Mouse (Mus musculus) midbrain, postnatal 0 days (tissue): Measurements from ENCODE around the gene Agbl4. TPM values are rescaled to one million over a fixed set of nuclear protein-coding genes. Genes with fewer than 3 reads are reported as not detected.

Experiments
- ATAC-seq: fragments of 200-750 bp; cut with Nextera tagmentation; 2 replicates; pipeline ENCODE4 v1.8.0; 2017; ENCODE audit warnings: moderate number of reproducible peaks, mild to moderate bottlenecking, moderate TSS enrichment, moderate library complexity; ENCODE audit not compliant: low FRiP score
- DNase-seq: peaks from one replicate; pipeline ENCODE4 v3.0.0-alpha.2; 2015; ENCODE audit warnings: low spot score
- H3K27ac ChIP-seq: fragments of 300-500 bp; sonication (generic); 2 replicates; pipeline ENCODE4 v1.5.1; 2014; ENCODE audit warnings: low read depth, mild to moderate bottlenecking, low read length, mixed read lengths
- H3K27me3 ChIP-seq: fragments of 300-500 bp; sonication (generic); 2 replicates; pipeline ENCODE4 v1.6.1; 2014; ENCODE audit warnings: low read length, control low read depth, mixed read lengths; ENCODE audit not compliant: insufficient read depth
- H3K36me3 ChIP-seq: fragments of 300-500 bp; sonication (generic); 2 replicates; pipeline ENCODE4 v1.6.1; 2014; ENCODE audit warnings: low read length, control low read depth, mixed read lengths; ENCODE audit not compliant: insufficient read depth
- H3K4me1 ChIP-seq: fragments of 300-500 bp; sonication (generic); 2 replicates; pipeline ENCODE4 v1.6.1; 2014; ENCODE audit warnings: mild to moderate bottlenecking, control low read depth, antibody characterized with exemption, low read length, mixed read lengths; ENCODE audit not compliant: insufficient read depth
- H3K4me2 ChIP-seq: fragments of 300-500 bp; sonication (generic); 2 replicates; pipeline ENCODE4 v1.6.1; 2014; ENCODE audit warnings: low read depth, mild to moderate bottlenecking, low read length, mixed read lengths; ENCODE audit not compliant: poor library complexity, severe bottlenecking
- H3K4me3 ChIP-seq: fragments of 300-500 bp; sonication (generic); 2 replicates; pipeline ENCODE4 v1.5.1; 2014; ENCODE audit warnings: low read depth, mild to moderate bottlenecking, low read length, moderate library complexity
- H3K9ac ChIP-seq: fragments of 300-500 bp; sonication (generic); replicated peaks from 2 replicates; pipeline ENCODE4 v1.6.1; 2014; ENCODE audit warnings: mild to moderate bottlenecking, low read length, moderate library complexity, mixed read lengths; ENCODE audit not compliant: poor library complexity, severe bottlenecking
- H3K9me3 ChIP-seq: fragments of 300-500 bp; sonication (generic); 2 replicates; pipeline ENCODE4 v1.6.1; 2016; ENCODE audit warnings: low read length, control low read depth
- CTCF ChIP-seq: IDR thresholded peaks from 2 replicates; pipeline ENCODE4 v1.5.1; 2016; ENCODE audit warnings: antibody characterized with exemption, mild to moderate bottlenecking
- WGBS: fragments of 180-500 bp; shearing (Covaris S2); extraction: QIAGEN DNeasy Blood & Tissue Kit; methylation state at CpG from one replicate; pipeline ENCODE4 v1.1.7; 2014; 5-methylcytosine and 5-hydroxymethylcytosine counted together
- polyA plus RNA-seq: library from polyadenylated mRNA; unstranded; fragments of >200 nt; fragmentation: Nextera tagmentation; extraction: Ambion mirVana; gene quantifications from 2 replicates; pipeline ENCODE4 v1.2.1, GENCODE M21; 2015
- total RNA-seq: library from RNA; depleted of rRNA; stranded (reverse); fragments of >200 nt; gene quantifications from 2 replicates; pipeline ENCODE4 v1.2.3, GENCODE M21; 2014

Agbl4 gene
- total and polyA plus RNA-seq, 2 experiments from 2014 or later, result 5.0 to 9.2 TPM

DNA sequence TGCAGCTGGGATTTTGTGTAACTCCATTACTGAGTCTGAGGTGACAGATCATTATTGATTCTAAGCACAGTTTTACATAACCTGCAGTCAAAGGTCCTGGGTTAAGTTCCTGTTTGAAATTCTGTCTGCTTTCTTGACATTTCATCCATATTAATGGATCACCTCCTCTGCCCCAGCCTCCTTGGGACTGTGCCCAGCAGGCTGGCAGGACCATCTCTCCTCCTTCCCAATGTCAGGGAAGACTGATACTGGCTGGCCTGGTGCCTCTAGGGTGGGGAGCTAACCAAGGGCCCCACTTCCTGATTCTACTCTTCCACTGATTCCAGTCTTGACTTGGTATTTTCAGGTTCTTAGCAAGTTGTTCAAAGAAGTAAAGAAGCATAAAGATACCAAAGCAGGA, 1276.4 kb downstream of the Agbl4 start:
- Histone ChIP-seq H3K27ac (no peak overlapping the region), H3K9ac (no peak overlapping the region), H3K36me3 (no peaks in the 10 kb centered on the region), H3K4me3 (no peak overlapping the region), H3K27me3 (no peaks in the 10 kb centered on the region), H3K4me2 (no peak overlapping the region), H3K9me3 (no peaks in the 10 kb centered on the region), H3K4me1 (peaks cover 6% of the 10 kb centered on the region)
- no peak for DNase-seq
- no peak for TF ChIP-seq CTCF
- ATAC-seq, result no peak

DNA sequence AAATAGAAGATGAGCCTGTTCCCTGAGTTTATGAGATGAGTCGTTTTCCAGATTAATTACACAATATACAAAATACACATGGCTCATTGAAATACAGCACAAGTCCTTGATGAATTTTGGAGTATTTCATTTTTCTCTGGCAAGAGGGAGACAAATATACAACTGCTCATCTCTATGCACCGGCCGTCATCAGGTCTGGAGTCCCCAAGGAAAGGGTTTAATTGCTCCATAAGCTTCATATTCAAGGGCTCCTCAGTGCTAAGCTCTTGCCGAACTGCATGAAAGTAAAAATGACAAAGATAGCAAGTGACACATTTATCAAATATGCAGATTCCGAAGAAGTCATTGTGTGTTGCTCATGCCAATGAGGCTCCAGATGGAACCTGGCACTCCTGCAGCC, 1284.5 kb downstream of the Agbl4 start:
- peak; percentile 30 for DNase-seq
- Histone ChIP-seq H3K9me3 (no peaks in the 10 kb centered on the region), H3K27ac (no peak overlapping the region), H3K27me3 (no peaks in the 10 kb centered on the region), H3K4me3 (no peak overlapping the region), H3K9ac (no peak overlapping the region), H3K4me2 (no peak overlapping the region), H3K4me1 (no peaks in the 10 kb centered on the region), H3K36me3 (no peaks in the 10 kb centered on the region)
- no peak for TF ChIP-seq CTCF
- WGBS, result 70% methylated on average over 5 of the region's 5 CpGs
- no peak for ATAC-seq

DNA sequence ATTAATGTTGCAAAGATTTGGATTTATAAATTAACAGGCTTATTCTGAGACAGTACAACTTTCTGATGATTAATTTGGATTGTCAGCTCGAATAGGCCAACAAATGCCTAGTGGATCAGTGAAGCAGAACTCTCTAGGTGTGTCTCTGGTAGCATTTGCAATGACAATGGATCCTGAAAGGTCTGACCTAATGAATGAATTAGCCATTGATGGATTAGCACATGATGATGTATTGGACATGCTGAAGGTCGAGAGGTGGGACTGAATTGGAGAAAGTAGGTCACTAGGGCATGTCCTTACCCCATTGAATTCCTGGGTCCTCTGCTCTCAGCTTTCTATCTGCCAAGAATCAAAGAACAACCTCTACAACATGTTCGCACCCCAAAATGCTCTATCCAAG, 1285.3 kb downstream of the Agbl4 start:
- DNase-seq, result no peak
- H3K27me3 ChIP-seq, result no peaks in the 10 kb centered on the region
- no peak overlapping the region for H3K4me3 ChIP-seq
- H3K36me3 ChIP-seq, result no peaks in the 10 kb centered on the region
- TF ChIP-seq CTCF, result no peak
- WGBS, result 83% methylated on average over 3 of the region's 3 CpGs
- H3K9me3 ChIP-seq, result no peaks in the 10 kb centered on the region
- H3K27ac ChIP-seq, result no peak overlapping the region
- H3K9ac ChIP-seq, result no peak overlapping the region
- ATAC-seq, result no peak
- no peak overlapping the region for H3K4me2 ChIP-seq
- H3K4me1 ChIP-seq, result no peaks in the 10 kb centered on the region

DNA sequence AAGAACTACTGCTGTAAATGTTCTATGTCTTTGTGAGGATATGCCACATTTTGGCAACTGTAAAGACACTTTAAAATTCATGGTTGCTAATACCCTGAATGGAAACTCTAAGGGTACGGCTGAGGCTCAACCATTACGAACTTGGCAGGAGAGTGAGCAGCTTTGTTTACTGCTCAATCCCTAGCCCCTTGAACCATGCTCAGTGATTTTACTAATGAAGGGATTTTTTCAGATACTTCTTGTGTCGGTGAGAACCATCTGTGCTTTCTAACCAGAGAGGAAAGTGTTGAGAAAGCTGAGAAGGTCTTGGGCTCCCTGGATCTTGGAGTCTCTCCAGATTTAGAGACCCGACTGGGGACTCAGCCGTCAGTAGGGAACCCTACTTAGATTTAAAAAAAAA, 1286.4 kb downstream of the Agbl4 start:
- ATAC-seq (no peak), DNase-seq (no peak)
- H3K27ac ChIP-seq, result no peak overlapping the region
- no peak overlapping the region for H3K4me2 ChIP-seq
- WGBS, result 62% methylated on average over 5 of the region's 5 CpGs
- H3K4me1 ChIP-seq, result no peaks in the 10 kb centered on the region
- H3K9ac ChIP-seq, result no peak overlapping the region
- no peaks in the 10 kb centered on the region for H3K9me3 ChIP-seq
- H3K36me3 ChIP-seq, result no peaks in the 10 kb centered on the region
- H3K27me3 ChIP-seq, result no peaks in the 10 kb centered on the region
- H3K4me3 ChIP-seq, result no peak overlapping the region
- no peak for TF ChIP-seq CTCF

DNA sequence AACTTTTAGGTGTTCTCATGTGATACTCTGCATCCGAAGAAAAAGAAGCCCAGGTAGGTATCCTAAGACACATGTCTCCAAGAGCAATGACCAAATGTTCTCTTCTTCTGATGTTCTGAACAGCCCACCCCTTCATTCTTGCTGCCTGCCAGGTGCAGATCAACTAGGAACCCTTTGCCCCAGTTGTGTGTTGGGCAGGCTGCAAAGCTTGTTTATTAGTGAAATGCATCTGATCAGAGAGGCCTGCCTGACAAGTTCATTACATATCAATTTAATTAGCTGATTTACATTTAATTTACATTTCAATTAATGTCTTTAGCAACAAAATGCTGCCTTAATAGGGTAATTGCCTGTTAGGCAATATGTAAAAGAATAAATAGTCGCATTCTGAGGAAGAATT, 1288.5 kb downstream of the Agbl4 start:
- 65% methylated on average over 2 of the region's 2 CpGs for WGBS
- DNase-seq, result no peak
- Histone ChIP-seq H3K27ac (no peak overlapping the region), H3K9me3 (no peaks in the 10 kb centered on the region), H3K4me3 (no peak overlapping the region), H3K4me2 (no peak overlapping the region), H3K36me3 (no peaks in the 10 kb centered on the region), H3K4me1 (no peaks in the 10 kb centered on the region), H3K27me3 (no peaks in the 10 kb centered on the region), H3K9ac (no peak overlapping the region)
- no peak for ATAC-seq
- no peak for TF ChIP-seq CTCF

DNA sequence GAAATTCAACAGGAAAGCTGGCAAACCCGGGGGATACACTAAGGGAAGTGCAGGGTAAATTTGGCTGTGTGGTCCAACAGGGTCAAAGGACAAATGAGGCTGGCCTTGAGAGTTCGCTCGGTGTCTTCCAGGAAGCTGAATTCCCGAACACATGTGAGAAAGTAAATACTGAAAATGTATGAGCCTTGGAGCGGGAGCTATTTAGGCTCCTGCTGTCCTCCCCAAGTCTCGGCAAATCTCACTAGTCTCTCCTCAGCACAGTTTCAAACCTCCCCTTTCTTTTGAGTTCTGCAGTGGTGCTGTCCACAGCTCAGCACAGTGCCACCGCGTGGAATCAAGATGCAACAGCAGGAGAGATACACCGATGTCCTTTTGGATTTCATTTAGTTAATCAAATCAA, 1289.5 kb downstream of the Agbl4 start:
- peak; percentile 77 for DNase-seq
- H3K36me3 ChIP-seq, result no peaks in the 10 kb centered on the region
- H3K4me3 ChIP-seq, result no peak overlapping the region
- WGBS, result 8% methylated on average over 9 of the region's 9 CpGs
- H3K27me3 ChIP-seq, result no peaks in the 10 kb centered on the region
- no peaks in the 10 kb centered on the region for H3K9me3 ChIP-seq
- H3K4me2 ChIP-seq, result peak overlapping the region; percentile 31
- H3K9ac ChIP-seq, result no peak overlapping the region
- no peaks in the 10 kb centered on the region for H3K4me1 ChIP-seq
- peak; percentile 91 for TF ChIP-seq CTCF
- no peak overlapping the region for H3K27ac ChIP-seq
- peak; percentile 86 for ATAC-seq
